Comparison of ENCODE assay signal across 9 mouse cellular contexts in the genomic region with DNA sequence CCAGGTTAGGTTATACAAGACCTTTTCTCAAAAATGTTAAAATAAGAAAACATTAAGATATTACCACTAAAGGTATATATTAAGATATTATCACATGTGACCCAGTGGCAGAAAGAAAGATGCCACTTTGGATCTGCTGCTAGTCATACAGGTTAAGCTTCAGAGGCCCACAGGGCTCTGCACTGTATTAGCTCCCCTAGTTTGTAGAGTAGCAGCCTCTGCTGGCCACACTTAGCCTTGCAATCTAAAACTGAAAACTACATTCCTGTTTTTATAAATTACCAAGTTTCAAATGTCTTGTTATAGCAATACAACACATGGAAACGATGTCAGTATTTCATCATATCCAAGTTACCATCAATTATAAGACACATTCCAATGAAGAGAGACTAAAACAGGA. TPM values are rescaled to one million over a fixed set of nuclear protein-coding genes. Genes with fewer than 3 reads are reported as not detected.
DNase-seq lines count a peak whose midpoint lies in the region; ATAC-seq and TF ChIP-seq lines count a peak whose summit lies in the region.
"Had no signal": no experiment of that assay in that cellular context is flagged by ENCODE, and none has a peak within 500 bp of the region (broad histone marks: within the 10 kb centered on the region; RNA-seq: fewer than 3 reads in every experiment).

No protein-coding gene starts in this region.

- peak; percentile 30 for DNase-seq in gastrocnemius, adult 2 months
- DNase-seq in gastrocnemius, postnatal 4 days (ENCODE audit: low spot score in 2 of 2) = no peak
- DNase-seq in 416B (ENCODE audit: low read depth) (peak; percentile 66), R1 (ENCODE audit: low read depth, low spot score) (peak; percentile 23)
- peak; percentile 62 for DNase-seq in forebrain, embryonic 14.5 days (ENCODE audit: low spot score)
- peak; percentile 28 to 34 for DNase-seq in layer of hippocampus, adult 2 months (ENCODE audit: low spot score in 2 of 2)
- peak; percentile 6 for DNase-seq in mesoderm, embryonic 11.5 days (ENCODE audit: low read depth, low spot score)

- H3K9ac ChIP-seq in forebrain, embryonic 14.5 days (ENCODE audit: low read length) = no peak overlapping the region
- H3K9ac ChIP-seq: limb, embryonic 15.5 days had no signal

- H3K27me3 ChIP-seq in forebrain, embryonic 14.5 days (replicated peaks; ENCODE audit: control insufficient read depth, insufficient read depth, low read length) = no peaks in the 10 kb centered on the region
- H3K27me3 ChIP-seq: limb, embryonic 15.5 days had no signal

- no peak overlapping the region for H3K4me3 ChIP-seq in gastrocnemius, adult 2 months
- no peak overlapping the region for H3K4me3 ChIP-seq in forebrain, embryonic 14.5 days (ENCODE audit: low read depth, low read length)
- no peak overlapping the region for H3K4me3 ChIP-seq in layer of hippocampus, adult 2 months
- H3K4me3 ChIP-seq: limb, embryonic 15.5 days had no signal

- H3K36me3 ChIP-seq in forebrain, embryonic 14.5 days (ENCODE audit: control insufficient read depth, insufficient read depth, low read length) = peaks cover 25% of the 10 kb centered on the region

- TF ChIP-seq CTCF in gastrocnemius, adult 2 months (IDR thresholded peaks at IDR 0.05) = peak; percentile 82
- peak; percentile 97 for TF ChIP-seq CTCF in layer of hippocampus, adult 2 months (conservative IDR thresholded peaks at IDR 0.05)

- ATAC-seq in forebrain, embryonic 14.5 days = peak; percentile 72; the same call in 1 of the 2 replicates
- no peak for ATAC-seq in erythroblast, adult 5-6 weeks (replicated peaks; ENCODE audit: low FRiP score, poor library complexity, severe bottlenecking)

- H3K4me2 ChIP-seq in forebrain, embryonic 14.5 days (ENCODE audit: low read length) = no peak overlapping the region
- H3K4me2 ChIP-seq: limb, embryonic 15.5 days had no signal

- 83% methylated on average over 1 of the region's 1 CpGs for WGBS in forebrain, embryonic 14.5 days

- H3K27ac ChIP-seq in gastrocnemius, adult 2 months = no peak overlapping the region
- H3K27ac ChIP-seq in forebrain, embryonic 14.5 days (ENCODE audit: low read depth, low read length) = no peak overlapping the region
- no peak overlapping the region for H3K27ac ChIP-seq in layer of hippocampus, adult 2 months
- H3K27ac ChIP-seq: limb, embryonic 15.5 days had no signal

- intact Hi-C loops in gastrocnemius, adult 2 months (cut with DNase I) = loop anchor here (1.0 kb wide), 1 partner anchor 127 kb away; no protein-coding TSS in a partner anchor

- H3K4me1 ChIP-seq in forebrain, embryonic 14.5 days (ENCODE audit: control insufficient read depth, insufficient read depth, low read length) = no peaks in the 10 kb centered on the region
- H3K4me1 ChIP-seq: limb, embryonic 15.5 days had no signal

- H3K9me3 ChIP-seq in forebrain, embryonic 14.5 days (replicated peaks; ENCODE audit: control insufficient read depth, low read length) = no peaks in the 10 kb centered on the region
- H3K9me3 ChIP-seq: limb, embryonic 15.5 days had no signal

RNA-seq across cellular contexts. Expression of a gene that starts 26.2 kb away (rescaled TPM):
- total RNA-seq in gastrocnemius, adult 2 months (2021) = 1 to 10 TPM; 3.2 to 3.9 TPM
- 1 to 10 TPM; 2.7 to 2.9 TPM for total RNA-seq in gastrocnemius, postnatal 4 days (2021)
- 16.8 and 17.9 TPM in 2 replicates for polyA plus RNA-seq in forebrain, embryonic 14.5 days (2014; fragmentation: Nextera tagmentation; extraction: Ambion mirVana)
- 1 to 10 TPM; 5.5 to 5.9 TPM for total RNA-seq in layer of hippocampus, adult 2 months (2021)
- 0.42 TPM in 1 of 2 replicates, not detected in the other for total RNA-seq in erythroblast, adult 5-6 weeks (2015; ENCODE audit: low replicate concordance)
- not detected in 2 replicates for total RNA-seq in erythroblast, adult 5-6 weeks (2017; ENCODE audit: low replicate concordance)

Comparison
In these comparisons a context has a peak if more than half of its experiments do, and no peak if none do; other contexts are left out.
1. DNase-seq: peak in gastrocnemius, adult 2 months (single experiment), 416B (single experiment), R1 (single experiment), forebrain, embryonic 14.5 days (single experiment), layer of hippocampus, adult 2 months (2 of 2) and mesoderm, embryonic 11.5 days (single experiment); none in gastrocnemius, postnatal 4 days (0 of 2).